Mouse (Mus musculus): ENCODE data around the gene Macrod2. TPM values are rescaled to one million over a fixed set of nuclear protein-coding genes. Genes with fewer than 3 reads are reported as not detected.

Macrod2 gene
- polyA plus RNA-seq, 1 experiment = not detected

- TF ChIP-seq POLR2A (IDR thresholded peaks at IDR 0.05; ENCODE audit: insufficient read depth, low read depth, low read length) (no peak), CTCF (IDR thresholded peaks at IDR 0.05; ENCODE audit: insufficient read depth, low read depth, low read length) (no peak)
- Histone ChIP-seq H3K27ac (ENCODE audit: insufficient read depth, low read depth, low read length) (no peak overlapping the region), H3K4me3 (ENCODE audit: insufficient read depth, low read depth, low read length) (no peak overlapping the region), H3K4me1 (ENCODE audit: control insufficient read depth, insufficient read depth, low read length) (no peaks in the 10 kb centered on the region)
- WGBS = 84% methylated on average over 3 of the region's 3 CpGs
Measured at GRCm38 (mm10) chr2:141004326-141004725, 609.2 kb downstream of the Macrod2 start.

GRCm38 (mm10) chr2:141005616-141006015, 610.5 kb downstream of the Macrod2 start:
- H3K27ac ChIP-seq (ENCODE audit: insufficient read depth, low read depth, low read length) = no peak overlapping the region
- no peak overlapping the region for H3K4me3 ChIP-seq (ENCODE audit: insufficient read depth, low read depth, low read length)
- H3K4me1 ChIP-seq (ENCODE audit: control insufficient read depth, insufficient read depth, low read length) = no peaks in the 10 kb centered on the region
- WGBS = 85% methylated on average over 6 of the region's 6 CpGs
- TF ChIP-seq CTCF (IDR thresholded peaks at IDR 0.05; ENCODE audit: insufficient read depth, low read depth, low read length) = no peak
- no peak for TF ChIP-seq POLR2A (IDR thresholded peaks at IDR 0.05; ENCODE audit: insufficient read depth, low read depth, low read length)

GRCm38 (mm10) chr2:141007725-141008124, 612.6 kb downstream of the Macrod2 start:
- no peak overlapping the region for H3K27ac ChIP-seq (ENCODE audit: insufficient read depth, low read depth, low read length)
- 47% methylated on average over 7 of the region's 7 CpGs for WGBS
- no peaks in the 10 kb centered on the region for H3K4me1 ChIP-seq (ENCODE audit: control insufficient read depth, insufficient read depth, low read length)
- TF ChIP-seq POLR2A (IDR thresholded peaks at IDR 0.05; ENCODE audit: insufficient read depth, low read depth, low read length) (no peak), CTCF (IDR thresholded peaks at IDR 0.05; ENCODE audit: insufficient read depth, low read depth, low read length) (no peak)
- H3K4me3 ChIP-seq (ENCODE audit: insufficient read depth, low read depth, low read length) = no peak overlapping the region

- WGBS = 61% methylated on average over 1 of the region's 1 CpGs
- H3K4me1 ChIP-seq (ENCODE audit: control insufficient read depth, insufficient read depth, low read length) = no peaks in the 10 kb centered on the region
- TF ChIP-seq POLR2A (IDR thresholded peaks at IDR 0.05; ENCODE audit: insufficient read depth, low read depth, low read length) (no peak), CTCF (IDR thresholded peaks at IDR 0.05; ENCODE audit: insufficient read depth, low read depth, low read length) (no peak)
- no peak overlapping the region for H3K27ac ChIP-seq (ENCODE audit: insufficient read depth, low read depth, low read length)
- H3K4me3 ChIP-seq (ENCODE audit: insufficient read depth, low read depth, low read length) = no peak overlapping the region
Measured at GRCm38 (mm10) chr2:141008458-141008857, 613.3 kb downstream of the Macrod2 start.

- Histone ChIP-seq H3K4me1 (ENCODE audit: control insufficient read depth, insufficient read depth, low read length) (no peaks in the 10 kb centered on the region), H3K27ac (ENCODE audit: insufficient read depth, low read depth, low read length) (no peak overlapping the region), H3K4me3 (ENCODE audit: insufficient read depth, low read depth, low read length) (no peak overlapping the region)
- 81% methylated on average over 8 of the region's 8 CpGs for WGBS
- TF ChIP-seq POLR2A (IDR thresholded peaks at IDR 0.05; ENCODE audit: insufficient read depth, low read depth, low read length) (no peak), CTCF (IDR thresholded peaks at IDR 0.05; ENCODE audit: insufficient read depth, low read depth, low read length) (no peak)
Measured at GRCm38 (mm10) chr2:141013443-141014165, 618.5 kb downstream of the Macrod2 start.

GRCm38 (mm10) chr2:141022971-141023370, 627.9 kb downstream of the Macrod2 start:
- WGBS = 84% methylated on average over 4 of the region's 4 CpGs
- TF ChIP-seq POLR2A (IDR thresholded peaks at IDR 0.05; ENCODE audit: insufficient read depth, low read depth, low read length) = no peak
- TF ChIP-seq CTCF (IDR thresholded peaks at IDR 0.05; ENCODE audit: insufficient read depth, low read depth, low read length) = no peak
- Histone ChIP-seq H3K4me3 (ENCODE audit: insufficient read depth, low read depth, low read length) (no peak overlapping the region), H3K27ac (ENCODE audit: insufficient read depth, low read depth, low read length) (no peak overlapping the region), H3K4me1 (ENCODE audit: control insufficient read depth, insufficient read depth, low read length) (no peaks in the 10 kb centered on the region)

- H3K4me3 ChIP-seq (ENCODE audit: insufficient read depth, low read depth, low read length) = no peak overlapping the region
- WGBS = 73% methylated on average over 7 of the region's 7 CpGs
- TF ChIP-seq CTCF (IDR thresholded peaks at IDR 0.05; ENCODE audit: insufficient read depth, low read depth, low read length) = no peak
- TF ChIP-seq POLR2A (IDR thresholded peaks at IDR 0.05; ENCODE audit: insufficient read depth, low read depth, low read length) = no peak
- H3K27ac ChIP-seq (ENCODE audit: insufficient read depth, low read depth, low read length) = no peak overlapping the region
- H3K4me1 ChIP-seq (ENCODE audit: control insufficient read depth, insufficient read depth, low read length) = no peaks in the 10 kb centered on the region
Measured at GRCm38 (mm10) chr2:141023916-141024315, 628.8 kb downstream of the Macrod2 start.

GRCm38 (mm10) chr2:141024316-141025043, 629.4 kb downstream of the Macrod2 start:
- Histone ChIP-seq H3K4me3 (ENCODE audit: insufficient read depth, low read depth, low read length) (no peak overlapping the region), H3K27ac (ENCODE audit: insufficient read depth, low read depth, low read length) (no peak overlapping the region), H3K4me1 (ENCODE audit: control insufficient read depth, insufficient read depth, low read length) (no peaks in the 10 kb centered on the region)
- TF ChIP-seq CTCF (IDR thresholded peaks at IDR 0.05; ENCODE audit: insufficient read depth, low read depth, low read length) (no peak), POLR2A (IDR thresholded peaks at IDR 0.05; ENCODE audit: insufficient read depth, low read depth, low read length) (no peak)
- WGBS = 71% methylated on average over 6 of the region's 6 CpGs
